Mouse (Mus musculus): ENCODE measurements around the gene Edn2. TPM values are rescaled to one million over a fixed set of nuclear protein-coding genes. Genes with fewer than 3 reads are reported as not detected.
A peak's percentile ranks its signal among the peaks of the same experiment; 100 is the strongest.

The Edn2 gene
- polyA plus RNA-seq, 1 experiment from 2014 or later = 8.0 TPM

GRCm38 (mm10) chr4:120186441-120186840, 25.4 kb downstream of the Edn2 start:
- Histone ChIP-seq H3K4me1 (no peaks in the 10 kb centered on the region), H3K9ac (no peak overlapping the region), H3K27ac (no peak overlapping the region), H3K9me3 (no peaks in the 10 kb centered on the region), H3K27me3 (no peaks in the 10 kb centered on the region), H3K36me3 (no peaks in the 10 kb centered on the region), H3K4me3 (no peak overlapping the region), H3K4me2 (no peak overlapping the region)
- ATAC-seq (ENCODE audit: insufficient number of reproducible peaks, insufficient read depth, low FRiP score, low TSS enrichment, low read depth) = no peak
- 94% methylated on average over 1 of the region's 1 CpGs for WGBS

GRCm38 (mm10) chr4:120186934-120187333, 25.9 kb downstream of the Edn2 start:
- Histone ChIP-seq H3K36me3 (no peaks in the 10 kb centered on the region), H3K9me3 (no peaks in the 10 kb centered on the region), H3K27me3 (no peaks in the 10 kb centered on the region), H3K27ac (no peak overlapping the region), H3K4me2 (no peak overlapping the region), H3K4me1 (no peaks in the 10 kb centered on the region), H3K4me3 (no peak overlapping the region), H3K9ac (no peak overlapping the region)
- WGBS = 2% methylated on average over 4 of the region's 4 CpGs
- ATAC-seq (ENCODE audit: insufficient number of reproducible peaks, insufficient read depth, low FRiP score, low TSS enrichment, low read depth) = no peak

GRCm38 (mm10) chr4:120188204-120188603, 27.2 kb downstream of the Edn2 start:
- no peaks in the 10 kb centered on the region for H3K4me1 ChIP-seq
- H3K4me3 ChIP-seq = no peak overlapping the region
- H3K4me2 ChIP-seq = no peak overlapping the region
- 84% methylated on average over 6 of the region's 6 CpGs for WGBS
- no peaks in the 10 kb centered on the region for H3K27me3 ChIP-seq
- H3K9me3 ChIP-seq = no peaks in the 10 kb centered on the region
- H3K27ac ChIP-seq = no peak overlapping the region
- no peaks in the 10 kb centered on the region for H3K36me3 ChIP-seq
- H3K9ac ChIP-seq = no peak overlapping the region
- ATAC-seq (ENCODE audit: insufficient number of reproducible peaks, insufficient read depth, low FRiP score, low TSS enrichment, low read depth) = no peak

GRCm38 (mm10) chr4:120188651-120189161, 27.7 kb downstream of the Edn2 start:
- 0 out of 2 replicates have a peak, but pooled peaks have one; percentile 30 for ATAC-seq (ENCODE audit: insufficient number of reproducible peaks, insufficient read depth, low FRiP score, low TSS enrichment, low read depth)
- WGBS = 70% methylated on average over 10 of the region's 10 CpGs
- H3K27ac ChIP-seq = no peak overlapping the region
- no peak overlapping the region for H3K4me2 ChIP-seq
- H3K36me3 ChIP-seq = no peaks in the 10 kb centered on the region
- H3K27me3 ChIP-seq = no peaks in the 10 kb centered on the region
- H3K9ac ChIP-seq = no peak overlapping the region
- no peak overlapping the region for H3K4me3 ChIP-seq
- H3K4me1 ChIP-seq = no peaks in the 10 kb centered on the region
- H3K9me3 ChIP-seq = no peaks in the 10 kb centered on the region

- 6% methylated on average over 2 of the region's 2 CpGs for WGBS
- H3K9me3 ChIP-seq = no peaks in the 10 kb centered on the region
- H3K27ac ChIP-seq = no peak overlapping the region
Observed at GRCm38 (mm10) chr4:120189941-120190340, 28.9 kb downstream of the Edn2 start.

GRCm38 (mm10) chr4:120191987-120192386, 31.0 kb downstream of the Edn2 start:
- H3K4me3 ChIP-seq = no peak overlapping the region
- H3K36me3 ChIP-seq = no peaks in the 10 kb centered on the region
- no peaks in the 10 kb centered on the region for H3K9me3 ChIP-seq
- no peak overlapping the region for H3K4me2 ChIP-seq
- WGBS = 66% methylated on average over 2 of the region's 2 CpGs
- H3K27ac ChIP-seq = no peak overlapping the region
- no peaks in the 10 kb centered on the region for H3K27me3 ChIP-seq
- no peaks in the 10 kb centered on the region for H3K4me1 ChIP-seq
- no peak for ATAC-seq (ENCODE audit: insufficient number of reproducible peaks, insufficient read depth, low FRiP score, low TSS enrichment, low read depth)
- no peak overlapping the region for H3K9ac ChIP-seq

More at GRCm38 (mm10) chr4:120189941-120190340, 28.9 kb downstream of the Edn2 start:
- H3K4me2 ChIP-seq = no peak overlapping the region
- no peak overlapping the region for H3K9ac ChIP-seq
- H3K36me3 ChIP-seq = no peaks in the 10 kb centered on the region
- no peaks in the 10 kb centered on the region for H3K27me3 ChIP-seq
- no peaks in the 10 kb centered on the region for H3K4me1 ChIP-seq
- H3K4me3 ChIP-seq = no peak overlapping the region
- no peak for ATAC-seq (ENCODE audit: insufficient number of reproducible peaks, insufficient read depth, low FRiP score, low TSS enrichment, low read depth)

GRCm38 (mm10) chr4:120194026-120194425, 33.0 kb downstream of the Edn2 start:
- H3K27ac ChIP-seq = no peak overlapping the region
- peaks cover 3% of the 10 kb centered on the region; the same call in 1 of the 2 replicates for H3K4me1 ChIP-seq
- H3K27me3 ChIP-seq = no peaks in the 10 kb centered on the region
- H3K9ac ChIP-seq = no peak overlapping the region
- no peaks in the 10 kb centered on the region for H3K36me3 ChIP-seq
- WGBS = 75% methylated on average over 5 of the region's 5 CpGs
- ATAC-seq (ENCODE audit: insufficient number of reproducible peaks, insufficient read depth, low FRiP score, low TSS enrichment, low read depth) = no peak
- H3K9me3 ChIP-seq = no peaks in the 10 kb centered on the region
- H3K4me2 ChIP-seq = no peak overlapping the region
- no peak overlapping the region for H3K4me3 ChIP-seq

GRCm38 (mm10) chr4:120194965-120195364, 34.0 kb downstream of the Edn2 start:
- Histone ChIP-seq H3K4me1 (peaks cover 10% of the 10 kb centered on the region; the same call in 1 of the 2 replicates), H3K4me2 (no peak overlapping the region), H3K27me3 (no peaks in the 10 kb centered on the region), H3K4me3 (no peak overlapping the region), H3K9ac (no peak overlapping the region), H3K27ac (no peak overlapping the region), H3K9me3 (no peaks in the 10 kb centered on the region), H3K36me3 (no peaks in the 10 kb centered on the region)
- ATAC-seq (ENCODE audit: insufficient number of reproducible peaks, insufficient read depth, low FRiP score, low TSS enrichment, low read depth) = no peak

- Histone ChIP-seq H3K4me1 (peaks cover 14% of the 10 kb centered on the region), H3K4me2 (no peak overlapping the region), H3K4me3 (no peak overlapping the region), H3K27me3 (no peaks in the 10 kb centered on the region), H3K9ac (no peak overlapping the region), H3K27ac (no peak overlapping the region), H3K9me3 (no peaks in the 10 kb centered on the region), H3K36me3 (no peaks in the 10 kb centered on the region)
- no peak for ATAC-seq (ENCODE audit: insufficient number of reproducible peaks, insufficient read depth, low FRiP score, low TSS enrichment, low read depth)
- WGBS = 35% methylated on average over 9 of the region's 9 CpGs
Observed at GRCm38 (mm10) chr4:120199184-120199885, 38.3 kb downstream of the Edn2 start.

GRCm38 (mm10) chr4:120200551-120201266, 39.7 kb downstream of the Edn2 start:
- no peak overlapping the region for H3K27ac ChIP-seq
- no peaks in the 10 kb centered on the region for H3K27me3 ChIP-seq
- 0 out of 2 replicates have a peak overlapping the region, but pooled peaks have one; percentile 4 for H3K9ac ChIP-seq
- no peaks in the 10 kb centered on the region for H3K9me3 ChIP-seq
- 73% methylated on average over 7 of the region's 7 CpGs for WGBS
- H3K4me1 ChIP-seq = peaks cover 21% of the 10 kb centered on the region
- ATAC-seq (ENCODE audit: insufficient number of reproducible peaks, insufficient read depth, low FRiP score, low TSS enrichment, low read depth) = no peak
- no peak overlapping the region for H3K4me2 ChIP-seq
- no peaks in the 10 kb centered on the region for H3K36me3 ChIP-seq
- H3K4me3 ChIP-seq = no peak overlapping the region

- Histone ChIP-seq H3K36me3 (no peaks in the 10 kb centered on the region), H3K4me2 (no peak overlapping the region), H3K9me3 (no peaks in the 10 kb centered on the region), H3K4me3 (no peak overlapping the region), H3K9ac (peak overlapping the region; percentile 49; the same call in 1 of the 2 replicates), H3K27me3 (no peaks in the 10 kb centered on the region), H3K4me1 (peaks cover 14% of the 10 kb centered on the region), H3K27ac (peak overlapping the region; percentile 72)
- ATAC-seq (ENCODE audit: insufficient number of reproducible peaks, insufficient read depth, low FRiP score, low TSS enrichment, low read depth) = no peak
- WGBS = 51% methylated on average over 9 of the region's 9 CpGs
Observed at GRCm38 (mm10) chr4:120204357-120204942, 43.4 kb downstream of the Edn2 start.
